ENCODE assay signal across 8 mouse cellular contexts in genomic region chr4:137664433-137664979, GRCm38 (mm10). TPM values are rescaled to one million over a fixed set of nuclear protein-coding genes. Genes with fewer than 3 reads are reported as not detected.
A peak's percentile ranks its signal among the peaks of the same experiment; 100 is the strongest.
DNase-seq lines count a peak whose midpoint lies in the region; ATAC-seq lines count a peak whose summit lies in the region.

TSS of gene Rap1gap (plus strand) at chr4:137664726.

- H3K27ac ChIP-seq in forebrain, embryonic 13.5 days: no peak within 1 kb of the TSS
- peak within 1 kb of the TSS; percentile 55 for H3K27ac ChIP-seq in hindbrain, embryonic 14.5 days
- H3K27ac ChIP-seq in midbrain, embryonic 12.5 days (replicated peaks): 0 out of 2 replicates have a peak within 1 kb of the TSS, but pooled peaks have one; percentile 0

- H3K4me2 ChIP-seq in forebrain, embryonic 13.5 days: peak within 1 kb of the TSS; percentile 93
- peak within 1 kb of the TSS; percentile 85 for H3K4me2 ChIP-seq in hindbrain, embryonic 14.5 days (replicated peaks)
- peak within 1 kb of the TSS; percentile 98 for H3K4me2 ChIP-seq in midbrain, embryonic 12.5 days (replicated peaks)

- intact Hi-C loops in left cerebral cortex, postnatal 14 days (cut with DNase I): no loop called here

- no peaks in the 10 kb centered on the region for H3K36me3 ChIP-seq in forebrain, embryonic 13.5 days (ENCODE audit: poor library complexity, severe bottlenecking)
- H3K36me3 ChIP-seq in hindbrain, embryonic 14.5 days (replicated peaks; ENCODE audit: control insufficient read depth, insufficient read depth): no peaks in the 10 kb centered on the region
- no peaks in the 10 kb centered on the region for H3K36me3 ChIP-seq in midbrain, embryonic 12.5 days

- H3K27me3 ChIP-seq in forebrain, embryonic 13.5 days: peaks cover 19% of the 10 kb centered on the region
- no peaks in the 10 kb centered on the region for H3K27me3 ChIP-seq in hindbrain, embryonic 14.5 days (ENCODE audit: control insufficient read depth, insufficient read depth, low read length)
- peaks cover 40% of the 10 kb centered on the region for H3K27me3 ChIP-seq in midbrain, embryonic 12.5 days

- peak within 1 kb of the TSS; percentile 57 for H3K4me3 ChIP-seq in forebrain, embryonic 13.5 days
- H3K4me3 ChIP-seq in hindbrain, embryonic 14.5 days (replicated peaks; ENCODE audit: low read length): peak within 1 kb of the TSS; percentile 68
- H3K4me3 ChIP-seq in midbrain, embryonic 12.5 days: peak within 1 kb of the TSS; percentile 65

- no peaks in the 10 kb centered on the region for H3K9me3 ChIP-seq in forebrain, embryonic 13.5 days (replicated peaks)
- no peaks in the 10 kb centered on the region for H3K9me3 ChIP-seq in hindbrain, embryonic 14.5 days (ENCODE audit: control insufficient read depth, low read length)
- H3K9me3 ChIP-seq in midbrain, embryonic 12.5 days: no peaks in the 10 kb centered on the region

- no peak for DNase-seq in cerebellum, adult 9-10 months
- DNase-seq in adrenal gland, postnatal 14 days: peak; percentile 81
- peak; percentile 48 for DNase-seq in hindbrain, embryonic 14.5 days (ENCODE audit: low spot score)
- DNase-seq in left cerebral cortex, postnatal 14 days (ENCODE audit: low spot score in 2 of 2): peak; percentile 62 to 81
- DNase-seq in thymus, postnatal 0 days (ENCODE audit: low spot score): peak; percentile 20

- H3K9ac ChIP-seq in forebrain, embryonic 13.5 days: peak within 1 kb of the TSS; percentile 78
- H3K9ac ChIP-seq in hindbrain, embryonic 14.5 days: peak within 1 kb of the TSS; percentile 92
- H3K9ac ChIP-seq in midbrain, embryonic 12.5 days (replicated peaks): peak within 1 kb of the TSS; percentile 66

- peaks cover 58% of the 10 kb centered on the region for H3K4me1 ChIP-seq in forebrain, embryonic 13.5 days
- peaks cover 47% of the 10 kb centered on the region for H3K4me1 ChIP-seq in hindbrain, embryonic 14.5 days (replicated peaks; ENCODE audit: control insufficient read depth, insufficient read depth, low read length)
- H3K4me1 ChIP-seq in midbrain, embryonic 12.5 days: peaks cover 46% of the 10 kb centered on the region

- WGBS in forebrain, embryonic 13.5 days: under 1% methylated on average over 41 of the region's 44 CpGs
- under 1% methylated on average over 42 of the region's 44 CpGs for WGBS in hindbrain, embryonic 14.5 days
- WGBS in midbrain, embryonic 12.5 days: 0% methylated on average over 43 of the region's 44 CpGs

- ATAC-seq in cerebellum, adult (ENCODE audit: insufficient number of reproducible peaks, low FRiP score, low TSS enrichment): 0 out of 2 replicates have a peak, but pooled peaks have one; percentile 8
- ATAC-seq in forebrain, embryonic 13.5 days: peak; percentile 66
- ATAC-seq in hindbrain, embryonic 14.5 days (ENCODE audit: low FRiP score): peak; percentile 71
- 0 out of 2 replicates have a peak, but pooled peaks have one; percentile 27 for ATAC-seq in midbrain, embryonic 12.5 days (ENCODE audit: low FRiP score, low read depth)

RNA-seq across cellular contexts. Expression of gene Rap1gap, which starts in this region (rescaled TPM):
- total RNA-seq in adrenal gland, postnatal 14 days (2021): 40.8 and 44.9 TPM in 2 replicates
- polyA plus RNA-seq in forebrain, embryonic 13.5 days (2015; fragmentation: Nextera tagmentation; extraction: Ambion mirVana): 11.8 and 16.5 TPM in 2 replicates
- polyA plus RNA-seq in hindbrain, embryonic 14.5 days (2014; fragmentation: Nextera tagmentation; extraction: Ambion mirVana): 80.7 and 83.9 TPM in 2 replicates
- total RNA-seq in left cerebral cortex, postnatal 14 days (2021): 100 to 1,000 TPM; 268 to 296 TPM
- 11.6 and 12.1 TPM in 2 replicates for polyA plus RNA-seq in midbrain, embryonic 12.5 days (2016; fragmentation: Nextera tagmentation; extraction: Ambion mirVana)
- polyA plus RNA-seq in thymus, postnatal 0 days (2015; fragmentation: Nextera tagmentation; extraction: Ambion mirVana): 5.5 TPM in 2 replicates

Comparison
In these comparisons a context has a peak if more than half of its experiments do, and no peak if none do; other contexts are left out.
1. ATAC-seq: peak in every context shown above with its lines; median percentile 71 in hindbrain, embryonic 14.5 days; 66 in forebrain, embryonic 13.5 days; 27 in midbrain, embryonic 12.5 days; 8 in cerebellum, adult.